Mouse (Mus musculus): ENCODE data around the gene Tbl3. TPM values are rescaled to one million over a fixed set of nuclear protein-coding genes. Genes with fewer than 3 reads are reported as not detected.
A peak's percentile ranks its signal among the peaks of the same experiment; 100 is the strongest.

Gene Tbl3
- 10 to 100 TPM; 27.7 to 29.8 TPM for total RNA-seq (2021)

- DNase-seq (ENCODE audit: extremely low spot score in 1 of 2, low spot score in 1 of 2) = peak; percentile 94
Measured at GRCm38 (mm10) chr17:24706982-24707800, at the start of gene Tbl3. Gene Tbl3 (minus strand): TSS chr17:24707660.

DNA sequence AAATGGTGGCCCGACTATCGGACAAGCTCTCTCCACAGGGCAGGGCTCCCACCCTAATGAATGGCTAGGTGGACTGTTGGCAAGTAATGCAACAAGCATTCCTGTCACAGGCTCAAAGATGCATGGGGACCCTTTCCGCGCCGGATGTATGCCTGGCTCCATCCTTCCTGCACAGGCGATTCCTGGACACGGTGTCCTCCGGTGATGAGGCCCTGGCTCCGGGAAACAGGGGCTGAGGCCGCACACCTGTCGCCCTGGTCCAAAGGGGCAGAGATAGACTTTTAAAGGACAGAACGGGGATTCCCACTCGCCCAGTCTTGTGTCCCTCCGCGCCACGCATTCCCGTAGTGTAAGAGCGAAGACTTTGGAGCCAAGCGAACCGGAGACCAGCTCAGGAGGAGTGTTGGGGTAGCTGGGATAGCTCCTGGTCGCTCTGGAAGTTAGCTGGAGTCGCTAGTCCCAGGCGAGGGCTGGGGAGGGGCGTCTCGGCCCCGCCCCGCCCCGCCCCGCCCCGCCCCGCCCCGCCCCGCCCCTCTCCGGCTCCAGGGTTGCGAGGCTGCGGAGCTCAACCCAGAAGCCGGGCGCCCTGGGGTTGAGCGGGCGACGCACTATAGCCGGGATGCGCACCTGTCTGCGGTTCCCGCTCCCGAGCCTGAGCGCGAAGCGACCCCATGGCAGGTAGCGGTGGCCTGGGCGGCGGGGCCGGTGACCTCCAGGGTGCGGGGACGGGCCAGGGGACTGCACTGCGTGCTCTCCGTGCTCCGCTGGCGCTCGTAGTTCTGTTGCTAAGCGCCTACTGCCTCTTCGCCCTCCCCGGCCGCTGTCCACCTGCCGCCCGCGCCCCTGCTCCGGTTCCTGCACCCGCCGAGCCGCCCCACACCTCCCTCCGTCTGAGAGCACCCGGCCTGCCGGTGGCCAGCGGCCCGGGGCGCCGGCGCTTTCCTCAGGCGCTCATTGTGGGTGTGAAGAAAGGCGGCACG lies 45.2 kb upstream of the Tbl3 start, which contains the start of gene Hs3st6:
Gene Hs3st6, plus strand, starts transcription at position 574 of the 980 bp plus-strand sequence.
- no peak for DNase-seq (ENCODE audit: extremely low spot score in 1 of 2, low spot score in 1 of 2)

DNA sequence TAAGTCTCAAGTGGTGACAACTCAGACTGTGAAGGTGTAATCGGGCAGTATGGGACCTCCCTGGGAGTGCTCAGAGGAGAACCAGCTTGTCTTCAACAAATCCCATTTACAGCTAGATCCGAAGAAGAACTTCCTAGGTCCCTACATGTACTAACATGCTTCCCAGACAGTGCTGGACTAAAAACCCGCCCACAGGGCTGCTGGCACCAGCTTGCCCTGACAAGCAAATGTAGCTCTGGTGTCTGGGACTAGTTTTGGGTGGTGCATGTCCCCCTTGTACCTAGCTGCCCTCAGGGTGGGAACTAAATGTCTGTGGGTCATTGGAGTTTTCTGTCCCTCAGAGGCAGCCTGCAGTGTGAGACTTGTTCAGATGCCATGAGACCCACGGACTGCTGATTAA lies 44.1 kb upstream of the Tbl3 start:
- DNase-seq (ENCODE audit: extremely low spot score in 1 of 2, low spot score in 1 of 2) = no peak

- DNase-seq (ENCODE audit: extremely low spot score in 1 of 2, low spot score in 1 of 2) = no peak
Measured at GRCm38 (mm10) chr17:24746986-24747385, 39.5 kb upstream of the Tbl3 start.

DNA sequence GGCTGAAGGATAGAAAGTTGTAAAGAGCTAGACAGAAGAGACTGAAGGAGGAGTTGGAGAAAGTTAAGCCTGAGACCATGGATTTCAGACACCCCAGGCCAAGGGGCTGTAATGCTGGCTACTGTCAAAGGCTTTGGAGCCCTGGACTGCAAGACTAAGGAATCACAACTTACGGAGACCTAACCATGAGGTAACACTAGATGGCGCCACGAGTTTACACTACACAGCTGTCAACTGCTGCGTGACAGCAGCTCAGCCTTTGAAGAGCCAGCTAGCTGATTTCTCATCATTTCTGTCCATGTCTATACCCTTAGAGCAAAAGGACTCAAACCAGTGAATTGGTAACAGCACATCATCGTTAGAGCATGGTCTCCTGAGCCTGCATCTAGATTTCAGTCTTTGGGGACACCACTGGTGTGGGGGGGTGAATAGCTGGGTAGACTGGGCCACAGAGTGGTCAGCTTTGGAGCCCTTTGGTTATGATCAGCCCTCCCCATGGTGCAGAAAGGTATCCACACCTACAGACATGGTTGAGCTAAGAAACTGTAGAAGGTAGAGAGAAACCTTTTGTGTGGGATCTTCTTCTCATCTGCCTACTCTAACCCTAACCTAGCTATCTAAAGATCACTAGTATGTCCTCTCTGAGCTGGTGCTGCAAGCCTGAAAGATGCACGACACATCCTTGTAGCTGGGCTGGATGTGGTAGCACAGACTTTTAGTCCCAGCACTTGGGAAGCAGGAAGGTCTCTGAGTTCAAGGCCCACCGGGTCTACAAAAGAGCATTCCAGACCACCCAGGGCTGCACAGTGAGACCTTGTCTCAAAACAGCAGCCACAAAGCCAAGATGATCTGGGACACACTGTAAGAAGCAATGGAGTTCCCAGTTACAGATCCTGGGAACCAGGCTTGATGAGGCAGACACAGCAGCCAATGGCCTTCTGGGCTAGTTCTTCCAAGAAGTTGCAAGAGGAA lies 38.4 kb upstream of the Tbl3 start:
- DNase-seq (ENCODE audit: extremely low spot score in 1 of 2, low spot score in 1 of 2) = peak; percentile 70 to 93

DNA sequence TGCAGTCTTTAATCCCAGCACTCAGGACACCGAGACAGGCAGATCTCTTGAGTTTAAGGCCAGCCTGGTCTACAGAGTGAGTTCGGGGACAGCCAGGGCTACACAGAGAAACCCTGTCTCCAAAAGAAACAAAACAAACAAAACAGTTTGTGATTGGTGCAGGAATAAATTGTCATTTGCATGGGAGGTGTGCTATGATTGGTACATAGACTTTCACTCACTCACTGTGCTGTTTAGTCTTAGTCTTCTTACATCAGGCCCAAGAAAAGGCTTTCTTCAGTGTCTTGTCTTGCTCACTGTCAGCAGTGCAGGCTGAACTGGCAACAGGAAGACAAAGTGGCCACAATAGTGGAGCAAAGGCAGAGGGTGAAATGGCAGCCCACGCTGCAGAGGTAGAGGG lies 36.9 kb upstream of the Tbl3 start:
- no peak for DNase-seq (ENCODE audit: extremely low spot score in 1 of 2, low spot score in 1 of 2)

- DNase-seq (ENCODE audit: extremely low spot score in 1 of 2, low spot score in 1 of 2) = no peak
Measured at GRCm38 (mm10) chr17:24743896-24744295, 36.4 kb upstream of the Tbl3 start.

DNA sequence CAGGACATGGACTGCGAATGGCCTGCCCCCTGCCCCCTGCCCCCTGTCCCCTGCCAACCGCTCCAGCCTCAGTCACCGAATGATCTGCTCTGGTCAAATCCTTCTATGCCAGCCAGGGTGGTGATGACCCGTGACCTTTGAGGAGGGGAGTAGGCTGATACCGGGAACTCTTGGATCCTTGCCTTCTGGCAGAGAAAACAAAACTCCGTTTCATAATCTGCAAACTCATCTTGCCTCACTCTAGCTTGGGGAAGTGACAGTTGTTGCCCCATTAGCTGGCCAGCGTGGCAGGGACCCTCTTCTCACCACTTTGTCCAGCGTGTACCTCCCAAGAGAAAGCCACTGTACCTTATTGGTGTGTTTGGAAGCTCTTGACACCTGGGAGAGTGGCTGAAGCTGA lies 34.8 kb upstream of the Tbl3 start:
- DNase-seq (ENCODE audit: extremely low spot score in 1 of 2, low spot score in 1 of 2) = no peak

DNA sequence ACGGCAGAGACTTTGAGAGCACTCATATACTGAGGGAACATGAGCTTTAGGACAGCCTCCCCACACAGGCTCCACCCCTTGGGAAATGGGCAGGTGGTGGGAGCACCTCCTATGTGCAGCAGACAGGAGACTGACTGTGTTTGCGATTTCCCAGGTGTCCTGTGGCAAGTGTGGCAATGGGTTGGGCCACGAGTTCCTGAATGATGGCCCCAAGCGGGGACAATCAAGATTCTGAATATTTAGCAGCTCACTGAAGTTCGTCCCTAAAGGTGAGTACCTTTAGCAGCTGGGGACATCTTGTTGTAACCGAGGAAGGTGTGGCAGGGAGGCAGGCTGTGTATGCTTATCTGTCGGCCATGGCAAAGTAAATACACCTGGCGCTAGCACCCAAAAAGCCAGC lies 32.5 kb upstream of the Tbl3 start:
- DNase-seq (ENCODE audit: extremely low spot score in 1 of 2, low spot score in 1 of 2) = no peak

DNA sequence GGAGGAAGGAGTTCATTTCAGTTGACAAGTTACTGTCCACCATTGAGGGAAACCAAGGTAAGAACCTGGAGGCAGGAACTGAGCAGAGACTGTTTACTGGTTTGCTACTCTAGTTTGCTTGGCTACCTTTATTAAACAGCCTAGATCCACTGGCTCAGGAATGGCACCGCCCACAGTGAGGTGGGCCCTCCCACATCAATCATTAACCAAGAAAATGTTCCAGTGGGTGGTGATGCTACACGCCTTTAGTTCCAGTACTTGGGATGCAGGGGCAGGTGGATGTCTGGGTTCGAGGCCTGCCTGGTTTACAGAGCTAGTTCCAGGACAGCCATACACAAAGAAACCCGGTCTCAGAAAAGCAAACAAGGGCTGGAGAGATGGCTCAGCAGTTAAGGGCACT lies 30.8 kb upstream of the Tbl3 start:
- no peak for DNase-seq (ENCODE audit: extremely low spot score in 1 of 2, low spot score in 1 of 2)

- DNase-seq (ENCODE audit: extremely low spot score in 1 of 2, low spot score in 1 of 2) = no peak
Measured at GRCm38 (mm10) chr17:24737135-24737810, 29.8 kb upstream of the Tbl3 start.

GRCm38 (mm10) chr17:24736330-24737051 lies 29.0 kb upstream of the Tbl3 start, which contains the start of gene Msrb1:
Gene Msrb1 (plus strand): TSS chr17:24736642.
- peak; percentile 64 to 74 for DNase-seq (ENCODE audit: extremely low spot score in 1 of 2, low spot score in 1 of 2)

DNA sequence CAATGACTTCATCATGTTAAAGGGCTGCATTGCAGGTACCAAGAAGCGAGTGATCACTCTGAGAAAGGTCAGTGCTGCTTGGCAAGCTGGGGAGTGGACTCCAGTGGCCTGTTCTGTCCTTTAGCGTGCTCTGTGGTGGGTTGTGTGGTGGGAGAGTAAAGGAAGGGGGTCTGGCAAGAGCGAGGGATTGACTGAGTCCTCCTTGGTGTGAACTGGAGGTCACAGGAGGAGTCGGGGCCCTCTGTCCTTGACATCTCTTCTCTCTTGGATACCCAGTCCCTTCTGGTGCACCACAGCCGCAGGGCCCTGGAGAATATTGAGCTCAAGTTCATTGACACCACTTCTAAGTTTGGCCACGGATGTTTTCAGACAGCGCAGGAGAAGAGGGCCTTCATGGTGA lies 28.0 kb upstream of the Tbl3 start:
- DNase-seq (ENCODE audit: extremely low spot score in 1 of 2, low spot score in 1 of 2) = no peak

- DNase-seq (ENCODE audit: extremely low spot score in 1 of 2, low spot score in 1 of 2) = no peak
Measured at GRCm38 (mm10) chr17:24734513-24734912, 27.1 kb upstream of the Tbl3 start.

DNA sequence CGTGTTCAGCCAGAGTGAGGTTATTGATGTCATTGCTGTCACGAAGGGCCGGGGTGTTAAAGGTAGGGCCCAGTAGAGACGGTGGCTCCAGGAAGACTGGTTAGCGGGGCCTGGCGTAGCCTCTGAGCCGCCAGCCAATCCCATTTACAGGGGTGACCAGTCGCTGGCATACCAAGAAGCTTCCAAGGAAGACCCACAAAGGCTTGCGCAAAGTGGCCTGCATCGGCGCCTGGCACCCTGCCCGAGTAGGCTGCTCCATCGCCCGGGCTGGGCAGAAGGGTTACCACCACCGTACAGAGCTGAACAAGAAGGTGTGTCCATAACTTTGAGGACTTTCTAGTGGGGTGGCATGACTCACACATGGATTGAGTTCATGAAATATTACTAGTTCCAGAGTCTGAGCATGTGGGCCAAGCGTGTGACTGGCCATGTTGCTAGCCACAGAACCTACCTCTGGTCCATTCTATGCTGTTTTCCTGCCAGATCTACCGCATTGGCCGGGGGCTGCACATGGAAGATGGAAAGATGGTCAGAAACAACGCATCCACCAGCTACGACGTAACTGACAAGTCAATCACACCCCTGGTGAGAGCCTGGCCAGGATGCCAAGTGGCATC lies 26.1 kb upstream of the Tbl3 start:
- no peak for DNase-seq (ENCODE audit: extremely low spot score in 1 of 2, low spot score in 1 of 2)

GRCm38 (mm10) chr17:24732233-24732935 lies 24.9 kb upstream of the Tbl3 start:
- DNase-seq (ENCODE audit: extremely low spot score in 1 of 2, low spot score in 1 of 2) = no peak

GRCm38 (mm10) chr17:24730787-24731186 lies 23.3 kb upstream of the Tbl3 start:
- DNase-seq (ENCODE audit: extremely low spot score in 1 of 2, low spot score in 1 of 2) = no peak

DNA sequence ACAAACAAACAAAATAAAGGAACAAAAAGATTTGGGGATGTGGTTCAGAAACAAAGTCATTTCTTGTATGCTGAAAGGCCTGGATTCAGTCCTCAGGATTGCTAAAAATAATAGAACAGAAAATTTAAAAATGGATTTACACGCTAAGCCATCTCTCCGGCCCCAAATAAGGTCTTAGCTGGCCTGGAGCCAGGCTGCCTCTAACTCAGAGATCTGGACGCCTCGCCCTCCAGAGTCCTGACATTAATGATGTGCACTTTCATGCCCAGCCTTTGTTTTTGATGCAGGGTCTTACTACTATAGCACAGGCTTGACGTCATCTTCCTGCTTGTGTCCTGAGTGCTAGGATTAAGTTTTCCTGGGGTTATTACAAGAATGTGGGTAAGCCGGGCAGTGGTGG lies 21.6 kb upstream of the Tbl3 start:
- DNase-seq (ENCODE audit: extremely low spot score in 1 of 2, low spot score in 1 of 2) = no peak

All from layer of hippocampus, postnatal 25 days (tissue).